Mouse (Mus musculus): Measurements from ENCODE around the gene Homer2.

DNA sequence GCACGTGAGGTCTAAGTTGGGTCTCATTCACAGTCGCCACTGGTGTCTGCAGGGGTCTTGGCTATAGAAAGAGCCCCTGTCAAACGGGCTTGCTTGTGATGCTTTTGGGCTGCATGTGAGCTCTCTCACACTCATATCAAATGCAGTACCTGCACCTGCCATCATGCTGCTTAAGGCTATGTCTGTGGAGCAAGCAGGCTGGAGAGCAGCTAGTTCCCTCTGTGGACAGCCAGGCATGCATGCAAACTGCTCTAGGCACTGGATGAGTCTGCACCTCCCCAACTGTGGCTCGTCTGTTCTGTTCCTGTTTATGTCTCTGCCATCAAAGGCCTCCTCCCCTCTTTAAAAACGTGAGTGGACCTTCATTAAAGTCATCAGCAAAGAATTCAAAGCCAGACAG lies 100.9 kb downstream of the Homer2 start:
- TF ChIP-seq CTCF (conservative IDR thresholded peaks at IDR 0.05; ENCODE audit: low read length) (no peak), POU5F1 (IDR thresholded peaks at IDR 0.05; ENCODE audit: borderline replicate concordance, low read length) (no peak)

Measured in E14TG2a.4 (cell line).